Mouse (Mus musculus): ENCODE measurements at regions not wholly inside any gene's neighbourhood (a gene's known extent, or its start where the extent isn't known, plus 50 kb on each side); places are given as distances from the start of the nearest gene placed in this dataset.
"Not testable (repeated sequence)": the region's sequence is repeated elsewhere in the genome, so short reads cannot be mapped to it uniquely, and the experiment has no call there.

- in situ Hi-C loops (cut with MboI, MseI), result loop anchor here (5.0 kb wide), 1 partner anchor 51 kb away; no protein-coding TSS in a partner anchor
These were observed 464.9 kb downstream of the Inhba start for GRCm38 (mm10) chr13:16476515-16476914.

- in situ Hi-C loops (cut with MboI, MseI), result no loop called here
These were observed 475.6 kb downstream of the Inhba start for GRCm38 (mm10) chr13:16487292-16487691.

- in situ Hi-C loops (cut with MboI, MseI), result not testable (repeated sequence)
These were observed 479.0 kb downstream of the Inhba start for GRCm38 (mm10) chr13:16490680-16491079.

GRCm38 (mm10) chr13:16498052-16498451, 486.4 kb downstream of the Inhba start:
- in situ Hi-C loops (cut with MboI, MseI), result no loop called here

- in situ Hi-C loops (cut with MboI, MseI), result no loop called here
These were observed 501.2 kb downstream of the Inhba start for GRCm38 (mm10) chr13:16512876-16513275.

GRCm38 (mm10) chr13:16515195-16515594, 503.5 kb downstream of the Inhba start:
- in situ Hi-C loops (cut with MboI, MseI), result no loop called here

- in situ Hi-C loops (cut with MboI, MseI), result loop anchor here (5.0 kb wide), 1 partner anchor 52 kb away; no protein-coding TSS in a partner anchor
These were observed 517.4 kb downstream of the Inhba start for GRCm38 (mm10) chr13:16529036-16529435.

GRCm38 (mm10) chr13:16543771-16544170, 532.1 kb downstream of the Inhba start:
- in situ Hi-C loops (cut with MboI, MseI), result no loop called here

- in situ Hi-C loops (cut with MboI, MseI), result loop anchor here (10.0 kb wide), 2 partner anchors 175 to 385 kb away; no protein-coding TSS in a partner anchor
These were observed 538.4 kb downstream of the Inhba start for GRCm38 (mm10) chr13:16550060-16550459.

GRCm38 (mm10) chr13:16564988-16565387, 553.3 kb downstream of the Inhba start:
- in situ Hi-C loops (cut with MboI, MseI), result no loop called here

- in situ Hi-C loops (cut with MboI, MseI), result no loop called here
These were observed 562.4 kb downstream of the Inhba start for GRCm38 (mm10) chr13:16574069-16574468.

- in situ Hi-C loops (cut with MboI, MseI), result no loop called here
These were observed 574.6 kb downstream of the Inhba start for GRCm38 (mm10) chr13:16586286-16586685.

GRCm38 (mm10) chr13:16619755-16620154, 608.1 kb downstream of the Inhba start:
- in situ Hi-C loops (cut with MboI, MseI), result no loop called here

- in situ Hi-C loops (cut with MboI, MseI), result no loop called here
These were observed 614.9 kb downstream of the Inhba start for GRCm38 (mm10) chr13:16626584-16626983.

GRCm38 (mm10) chr13:16633445-16634092, 621.9 kb downstream of the Inhba start:
- in situ Hi-C loops (cut with MboI, MseI), result no loop called here

GRCm38 (mm10) chr13:16636251-16636650, 624.6 kb downstream of the Inhba start:
- in situ Hi-C loops (cut with MboI, MseI), result no loop called here

GRCm38 (mm10) chr13:16641611-16642449, 630.2 kb downstream of the Inhba start:
- in situ Hi-C loops (cut with MboI, MseI), result loop anchor here (10.0 kb wide), 1 partner anchor 627 kb away; the partner anchor contains the start of gene Inhba

GRCm38 (mm10) chr13:16642450-16642994, 630.9 kb downstream of the Inhba start:
- in situ Hi-C loops (cut with MboI, MseI), result loop anchor here (10.0 kb wide), 1 partner anchor 628 kb away; the partner anchor contains the start of gene Inhba

- in situ Hi-C loops (cut with MboI, MseI), result loop anchor here (10.0 kb wide), 1 partner anchor 631 kb away; the partner anchor contains the start of gene Inhba
These were observed 633.7 kb downstream of the Inhba start for GRCm38 (mm10) chr13:16645311-16645710.

- in situ Hi-C loops (cut with MboI, MseI), result loop anchor here (10.0 kb wide), 1 partner anchor 631 kb away; the partner anchor contains the start of gene Inhba
These were observed 634.4 kb downstream of the Inhba start for GRCm38 (mm10) chr13:16646056-16646455.

GRCm38 (mm10) chr13:16646649-16647048, 635.0 kb downstream of the Inhba start:
- in situ Hi-C loops (cut with MboI, MseI), result loop anchor here (10.0 kb wide), 1 partner anchor 632 kb away; the partner anchor contains the start of gene Inhba

GRCm38 (mm10) chr13:16656110-16656509, 644.5 kb downstream of the Inhba start:
- in situ Hi-C loops (cut with MboI, MseI), result loop anchor here (5.0 kb wide), 1 partner anchor 81 kb away; no protein-coding TSS in a partner anchor

Measured in T-helper 1 cell (primary cell).